Mouse (Mus musculus) retina, postnatal 7 days (tissue): ENCODE measurements around the gene Zfp541.
A peak's percentile ranks its signal among the peaks of the same experiment; 100 is the strongest.

Experiments
- DNase-seq: peaks from one replicate; pipeline ENCODE4 v3.0.0-alpha.2; 2012; ENCODE audit warnings: low read depth, low spot score

Zfp541 gene

DNA sequence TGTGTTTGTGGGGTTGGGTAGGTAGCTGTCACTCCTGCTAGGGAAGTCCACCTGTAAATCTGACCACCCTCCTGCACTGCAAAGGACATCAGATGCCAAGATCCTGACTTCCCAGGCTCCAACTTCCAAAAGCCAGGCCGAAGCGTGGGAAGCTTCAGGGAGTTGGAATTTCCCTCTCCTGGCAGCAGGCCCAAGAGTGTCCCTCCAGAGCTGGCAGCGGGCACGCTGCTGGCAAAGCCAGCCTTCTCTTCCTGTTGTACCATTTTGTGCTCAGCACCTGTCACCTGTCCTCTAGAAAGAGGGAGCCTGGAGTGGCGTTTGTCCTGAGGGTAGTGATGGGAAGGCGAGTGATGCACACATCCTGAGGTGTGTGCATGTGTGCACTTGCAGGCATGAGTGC, 66.7 kb downstream of the Zfp541 start:
- no peak for DNase-seq

GRCm38 (mm10) chr7:16128899-16129298, 67.3 kb downstream of the Zfp541 start:
- DNase-seq, result no peak

GRCm38 (mm10) chr7:16129421-16129845, 67.8 kb downstream of the Zfp541 start, which contains the start of gene Slc8a2:
Gene Slc8a2 (plus strand): TSS chr7:16129826.
- peak; percentile 57 for DNase-seq

DNA sequence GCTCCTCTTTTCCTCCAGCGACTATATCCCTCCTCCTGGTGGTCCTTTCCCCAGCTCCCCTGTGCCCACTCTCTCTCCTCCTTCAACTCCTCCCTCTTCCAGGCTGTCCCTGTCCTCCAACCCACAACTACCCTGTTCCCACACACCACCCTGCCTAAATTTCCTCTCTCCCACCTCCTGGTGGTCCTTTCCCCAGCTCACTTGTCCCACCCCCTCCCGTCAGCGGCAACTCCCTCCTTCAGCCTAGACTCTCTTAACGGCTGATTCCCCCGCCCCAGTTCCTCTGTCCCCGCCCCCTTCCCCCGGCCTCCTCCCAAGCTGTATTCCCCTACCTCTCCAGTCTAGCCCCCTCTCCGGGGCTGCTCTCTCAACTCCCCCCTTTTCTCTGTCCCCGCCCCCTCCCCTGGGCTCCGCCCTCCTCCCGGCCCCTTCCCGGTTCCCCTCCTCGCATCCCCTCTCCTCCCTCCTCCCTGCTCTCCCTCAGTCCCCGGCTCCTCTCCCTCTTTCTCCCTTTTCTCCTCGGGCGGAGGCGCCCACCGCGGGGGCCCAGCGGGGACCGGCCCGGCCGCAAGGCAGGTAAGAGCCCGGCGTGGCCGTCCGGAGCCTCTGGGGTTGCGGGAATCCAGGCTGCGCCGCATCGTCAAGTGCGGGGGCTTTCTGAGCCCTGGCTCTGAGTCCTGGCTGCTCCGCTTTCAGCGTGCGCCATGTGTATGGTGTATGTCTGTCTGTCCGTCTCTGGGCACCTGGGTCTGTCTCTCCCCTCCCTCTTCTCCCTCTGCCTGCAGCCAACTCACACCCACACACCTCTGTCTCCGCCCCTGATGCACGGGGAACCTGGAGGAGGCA, 68.5 kb downstream of the Zfp541 start:
- DNase-seq, result peak; percentile 41

- DNase-seq, result no peak
Observed at GRCm38 (mm10) chr7:16130956-16131634, 69.5 kb downstream of the Zfp541 start.

GRCm38 (mm10) chr7:16132161-16132581, 70.6 kb downstream of the Zfp541 start:
- no peak for DNase-seq

GRCm38 (mm10) chr7:16132926-16133325, 71.3 kb downstream of the Zfp541 start:
- no peak for DNase-seq

DNA sequence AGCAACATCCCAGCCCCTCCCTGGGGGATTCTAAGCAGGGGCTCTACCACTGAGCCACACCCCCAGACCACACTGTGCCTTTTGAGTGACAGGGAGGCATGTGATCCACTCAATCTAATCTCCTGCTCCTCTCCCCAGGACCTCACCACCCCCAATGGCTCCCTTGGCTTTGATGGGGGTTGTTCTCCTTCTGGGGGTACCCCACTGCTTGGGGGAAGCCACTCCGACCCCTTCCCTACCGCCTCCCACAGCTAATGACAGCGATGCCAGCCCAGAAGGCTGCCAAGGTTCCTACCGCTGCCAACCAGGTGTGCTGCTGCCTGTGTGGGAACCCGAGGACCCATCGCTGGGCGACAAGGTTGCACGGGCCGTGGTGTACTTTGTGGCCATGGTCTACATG, 72.1 kb downstream of the Zfp541 start:
- no peak for DNase-seq

- no peak for DNase-seq
Observed at GRCm38 (mm10) chr7:16134951-16135392, 73.4 kb downstream of the Zfp541 start.
